Mouse (Mus musculus) heart, postnatal 14 days (tissue): ENCODE results near the gene Igfbp6. TPM values are rescaled to one million over a fixed set of nuclear protein-coding genes. Genes with fewer than 3 reads are reported as not detected.

Experiments
- DNase-seq, 2 experiments: peaks; one replicate each; pipeline ENCODE4 v3.0.0; 2021 to 2022
- intact Hi-C: fragments of 180-260 bp; cut with DNase I; formaldehyde crosslinking; loops from one replicate; pipeline ENCODE4 v1.15.1; 2025
- total RNA-seq, 2 experiments: library from RNA; stranded (reverse); gene quantifications; 2 replicates each; pipeline ENCODE4 v1.2.3; 2021

The Igfbp6 gene
- total RNA-seq, 2 experiments from 2014 or later, result 42.0 to 51.8 TPM

DNA sequence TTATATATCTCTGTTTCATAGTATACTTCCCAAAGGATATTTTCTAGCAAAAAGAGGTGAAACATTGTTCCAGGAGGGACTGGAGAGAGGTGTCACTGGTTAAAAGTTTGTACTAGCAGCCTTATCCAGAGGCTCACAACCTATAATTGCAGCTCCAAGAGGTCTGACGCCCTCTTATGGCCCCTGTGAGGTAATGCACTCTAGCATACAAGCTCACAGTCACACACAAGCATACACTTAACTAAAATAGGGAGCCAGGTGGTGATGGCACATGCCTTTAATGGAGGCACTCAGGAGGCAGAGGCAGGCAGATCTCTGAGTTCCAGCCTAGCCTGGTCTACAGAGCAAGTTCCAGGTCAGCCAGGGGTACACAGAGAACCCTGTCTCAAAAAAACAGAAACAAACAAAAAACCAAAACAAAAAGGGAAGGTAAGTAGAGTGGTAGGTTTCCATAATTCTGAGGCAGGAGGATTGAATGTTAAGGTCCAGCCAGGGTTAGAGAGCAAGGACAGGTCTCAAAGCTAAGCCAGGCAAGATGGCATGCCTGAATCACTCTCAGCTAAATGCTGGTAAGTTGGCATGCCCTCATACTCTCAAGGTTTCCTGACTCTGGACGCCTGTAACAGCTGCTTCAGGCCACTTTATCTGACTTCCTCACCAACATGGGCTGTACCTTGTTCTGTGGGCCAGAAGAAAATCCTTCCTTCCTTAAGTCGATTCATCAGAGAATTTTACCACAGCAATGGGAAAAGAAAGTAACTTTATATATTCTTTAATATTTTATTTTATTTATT lies 19.9 kb downstream of the Igfbp6 start:
- intact Hi-C loops, result no loop called here
- no peak for DNase-seq

- no peak for DNase-seq
Observed at GRCm38 (mm10) chr15:102165468-102166100, 21.4 kb downstream of the Igfbp6 start.

GRCm38 (mm10) chr15:102167620-102168021 lies 23.5 kb downstream of the Igfbp6 start:
- intact Hi-C loops, result no loop called here
- peak in 1 of 2 experiments; percentile 36 for DNase-seq

More at GRCm38 (mm10) chr15:102165468-102166100, 21.4 kb downstream of the Igfbp6 start:
- intact Hi-C loops, result no loop called here

DNA sequence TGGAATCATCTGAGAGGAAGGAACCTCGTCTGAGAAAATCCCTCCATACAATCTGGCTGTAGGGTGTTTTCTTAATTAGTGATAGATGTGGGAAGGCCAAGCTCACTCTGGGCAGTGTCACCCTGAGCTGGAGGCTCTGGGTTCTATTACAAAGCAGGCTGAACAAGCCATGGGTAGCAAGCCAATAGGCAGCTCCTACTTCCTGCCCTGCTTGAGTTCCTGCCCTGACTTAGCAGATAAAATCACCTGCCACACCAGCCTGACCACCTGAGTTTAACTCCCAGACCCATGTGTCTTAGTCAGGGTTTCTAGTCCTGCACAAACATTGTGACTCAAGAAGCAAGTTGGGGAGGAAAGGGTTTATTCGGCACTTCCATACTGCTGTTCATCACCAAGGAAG lies 24.9 kb downstream of the Igfbp6 start:
- intact Hi-C loops, result no loop called here
- no peak for DNase-seq

GRCm38 (mm10) chr15:102173581-102173980 lies 29.4 kb downstream of the Igfbp6 start:
- DNase-seq, result no peak
- intact Hi-C loops, result no loop called here

GRCm38 (mm10) chr15:102175736-102176319 lies 31.7 kb downstream of the Igfbp6 start:
- no peak for DNase-seq
- intact Hi-C loops, result no loop called here

GRCm38 (mm10) chr15:102176571-102177316 lies 32.6 kb downstream of the Igfbp6 start:
- intact Hi-C loops, result no loop called here
- no peak for DNase-seq

- intact Hi-C loops, result no loop called here
- DNase-seq, result no peak
Observed at GRCm38 (mm10) chr15:102177417-102177816, 33.3 kb downstream of the Igfbp6 start.

DNA sequence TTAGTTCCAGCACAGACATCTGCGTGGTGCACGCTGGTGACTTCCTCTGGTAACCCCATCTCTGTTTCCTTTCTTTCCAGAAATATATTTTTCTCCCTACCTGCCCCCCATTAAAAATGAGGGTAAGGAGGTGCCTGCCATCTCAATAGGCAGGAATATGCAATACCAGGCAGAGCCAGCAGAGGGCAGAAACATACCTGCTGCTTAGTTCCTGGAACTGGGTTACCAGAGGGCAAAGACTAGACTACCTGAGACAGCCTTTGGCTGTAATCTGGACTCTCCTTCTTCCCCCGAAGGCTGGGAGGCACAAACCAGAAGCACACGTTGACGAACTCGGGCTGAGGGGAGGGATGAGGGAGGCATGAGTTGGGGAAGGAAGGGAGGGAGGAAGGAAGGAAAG lies 34.1 kb downstream of the Igfbp6 start:
- intact Hi-C loops, result loop anchor here (1.0 kb wide), 1 partner anchor 46 kb away; no protein-coding TSS in a partner anchor
- DNase-seq, result peak; percentile 83 to 88

DNA sequence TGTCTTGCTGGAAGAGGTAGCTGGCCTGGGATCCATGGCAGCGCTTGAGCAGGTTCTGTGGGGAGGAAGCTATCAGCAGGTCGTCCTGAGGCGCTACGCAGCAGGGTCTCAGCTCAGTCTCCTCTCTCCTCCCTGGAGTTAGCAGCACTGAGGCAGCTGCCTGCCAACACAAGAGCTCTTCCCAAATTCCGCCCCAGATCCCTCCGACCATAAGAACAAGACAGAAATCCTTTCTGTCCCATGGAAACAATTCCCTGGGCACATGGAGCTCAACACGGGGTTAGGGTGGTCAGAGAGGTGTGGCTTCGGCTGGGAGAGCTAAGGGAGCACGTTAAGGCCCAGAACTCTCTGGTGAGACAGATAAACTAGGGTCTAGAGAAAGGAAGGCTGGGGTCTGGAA lies 34.9 kb downstream of the Igfbp6 start:
- DNase-seq, result no peak
- intact Hi-C loops, result no loop called here

- intact Hi-C loops, result no loop called here
- DNase-seq, result no peak
Observed at GRCm38 (mm10) chr15:102179924-102180323, 35.8 kb downstream of the Igfbp6 start.

DNA sequence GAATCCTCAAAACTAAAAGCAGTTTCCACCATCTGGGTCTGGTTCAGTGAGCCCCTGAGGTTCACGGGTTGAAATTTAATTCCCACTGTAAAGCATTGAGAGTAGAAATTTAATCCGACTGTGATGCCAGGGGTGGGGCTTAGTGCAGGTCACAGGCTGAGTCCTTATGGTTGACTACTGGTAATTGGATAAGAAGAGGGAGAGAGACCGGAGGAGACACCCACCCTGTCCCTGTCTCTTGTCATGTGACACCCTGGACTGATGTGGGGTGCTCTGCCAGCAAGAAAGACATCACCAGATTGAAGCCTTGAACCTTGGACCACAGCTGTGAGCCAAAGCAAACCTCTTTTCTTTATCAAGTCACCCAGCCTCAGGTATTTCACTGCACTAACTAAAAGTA lies 38.9 kb downstream of the Igfbp6 start:
- DNase-seq, result no peak
- intact Hi-C loops, result no loop called here

- DNase-seq, result no peak
- intact Hi-C loops, result no loop called here
Observed at GRCm38 (mm10) chr15:102186239-102186638, 42.1 kb downstream of the Igfbp6 start.

GRCm38 (mm10) chr15:102188096-102188495 lies 43.9 kb downstream of the Igfbp6 start:
- intact Hi-C loops, result no loop called here

GRCm38 (mm10) chr15:102188883-102189282 lies 44.7 kb downstream of the Igfbp6 start:
- intact Hi-C loops, result no loop called here
- DNase-seq, result no peak

More at GRCm38 (mm10) chr15:102188096-102188495, 43.9 kb downstream of the Igfbp6 start:
- peak; percentile 58 to 67 for DNase-seq

DNA sequence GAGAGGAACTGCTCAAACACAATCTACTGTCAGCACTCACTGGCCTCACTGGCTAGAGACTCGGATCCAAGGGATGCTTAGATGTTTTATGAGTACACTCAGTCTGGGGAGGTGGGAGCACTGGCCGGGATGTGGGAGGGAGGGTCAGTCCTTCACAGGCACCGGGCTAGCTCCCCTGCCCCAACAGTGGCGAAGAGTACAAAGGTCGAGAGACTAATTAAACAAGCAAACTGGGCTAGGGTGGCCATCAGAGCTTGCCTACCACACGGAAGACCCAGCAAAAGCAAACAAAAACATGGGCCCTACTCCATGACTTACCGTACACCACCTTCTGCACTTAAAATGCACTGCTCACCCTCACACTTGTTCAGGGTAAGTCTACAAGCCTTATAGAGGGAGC lies 47.5 kb downstream of the Igfbp6 start:
- DNase-seq, result no peak

DNA sequence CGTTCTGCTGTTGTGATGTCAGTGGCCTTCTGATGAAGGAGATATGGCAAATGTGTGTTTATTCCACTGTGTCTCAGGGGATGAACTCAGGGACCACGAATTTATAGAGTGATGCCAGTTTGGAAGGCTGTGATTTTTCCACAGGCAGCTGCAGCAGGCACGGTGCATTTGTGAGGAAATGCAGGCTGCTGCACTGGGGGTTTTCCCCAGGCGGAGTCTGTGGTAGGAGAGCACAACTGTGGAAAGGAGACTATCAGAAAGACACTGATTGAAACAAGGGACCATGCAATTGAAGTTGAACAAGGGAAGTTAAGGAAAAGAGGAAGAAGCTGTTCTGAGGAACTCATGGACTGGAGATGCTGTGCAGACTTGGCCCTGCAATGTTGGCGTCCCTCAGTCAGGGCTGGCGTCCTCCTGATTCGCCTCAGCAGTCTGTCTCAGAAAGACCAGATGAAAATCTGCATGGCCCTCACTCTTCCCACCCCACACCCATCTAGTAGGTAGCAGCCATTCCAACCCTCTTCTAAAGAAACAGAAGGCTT lies 48.2 kb downstream of the Igfbp6 start:
- DNase-seq, result no peak
- intact Hi-C loops, result no loop called here

More for the DNA sequence above, 47.5 kb downstream of the Igfbp6 start:
- intact Hi-C loops, result no loop called here

- intact Hi-C loops, result no loop called here
- DNase-seq, result no peak
Observed at GRCm38 (mm10) chr15:102192820-102193386, 48.7 kb downstream of the Igfbp6 start.

DNA sequence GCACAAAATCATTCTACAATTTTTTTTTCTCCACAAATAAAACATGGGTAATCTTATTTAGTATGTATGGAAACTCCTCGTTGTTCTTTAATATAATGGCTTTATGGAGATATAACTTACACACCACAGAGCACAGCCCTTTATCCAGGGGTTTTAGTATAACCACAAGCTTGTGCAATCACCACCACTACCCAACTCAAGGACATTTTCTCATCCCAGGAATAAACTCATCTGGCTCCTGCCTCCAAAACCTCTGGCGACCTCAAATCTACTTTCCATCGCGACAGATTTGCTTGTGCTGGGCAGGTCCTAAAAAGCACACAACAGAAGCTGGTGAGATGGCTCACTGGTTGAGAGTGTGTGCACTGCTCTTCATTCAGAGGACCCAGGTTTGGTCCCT lies 49.5 kb downstream of the Igfbp6 start:
- intact Hi-C loops, result no loop called here
- DNase-seq, result no peak

DNA sequence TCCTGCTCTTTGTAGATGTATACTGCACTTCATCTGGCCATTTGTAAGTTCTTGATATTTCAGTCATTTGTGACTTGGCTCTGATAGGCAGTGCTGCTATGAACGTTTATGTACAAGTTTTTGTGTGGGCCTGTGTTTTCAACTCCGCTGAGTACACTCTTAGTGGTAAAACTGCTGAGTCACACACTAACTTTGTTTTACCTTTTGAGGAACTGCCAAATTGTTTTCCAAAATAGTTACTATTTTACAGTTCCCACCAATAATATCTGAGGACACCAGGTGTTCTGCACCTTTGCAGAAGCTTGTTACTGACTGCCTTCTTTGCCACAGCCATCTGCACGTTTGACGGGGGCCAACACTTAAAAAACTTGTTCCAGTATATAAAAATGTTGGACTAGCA lies 50.3 kb downstream of the Igfbp6 start:
- intact Hi-C loops, result no loop called here
- DNase-seq, result no peak
